Comparison of ENCODE assay signal across 16 mouse cellular contexts in the genomic region with DNA sequence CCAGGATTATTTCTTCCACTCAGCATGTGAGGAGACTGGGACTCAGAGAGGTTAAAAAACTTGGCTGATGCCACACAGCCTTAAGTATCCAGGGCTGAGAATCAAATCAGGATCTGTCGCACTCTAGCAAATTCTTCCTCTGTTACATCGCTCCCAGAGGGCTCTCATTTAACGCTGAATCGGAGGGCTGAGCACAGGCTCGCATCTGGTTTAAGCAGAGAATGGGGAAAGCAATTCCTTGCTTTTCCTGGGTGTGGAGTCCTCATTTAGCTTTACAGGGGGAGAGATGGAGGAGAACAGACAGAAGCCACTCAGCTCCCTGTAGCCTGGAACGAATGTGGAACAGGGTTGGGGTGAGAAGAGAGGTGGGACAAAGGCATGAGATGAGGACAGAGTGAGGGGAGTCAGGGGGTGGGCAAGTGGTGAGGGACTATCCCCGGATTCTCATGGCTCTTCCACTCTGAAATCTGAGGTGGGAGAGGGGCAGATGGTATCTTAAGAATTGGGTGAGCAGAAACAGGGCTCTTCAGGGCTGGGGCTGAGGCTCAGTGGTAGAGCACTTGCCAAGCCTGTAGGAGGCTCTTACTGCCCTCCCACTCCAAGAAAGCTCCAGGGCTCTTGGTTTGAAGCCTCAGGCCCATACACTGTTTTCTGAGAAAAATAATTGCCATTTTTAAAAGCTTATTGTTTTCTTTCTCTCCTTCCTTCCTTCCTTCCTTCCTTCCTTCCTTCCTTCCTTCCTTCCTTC. TPM values are rescaled to one million over a fixed set of nuclear protein-coding genes. Genes with fewer than 3 reads are reported as not detected.
DNase-seq lines count a peak whose midpoint lies in the region; ATAC-seq and TF ChIP-seq lines count a peak whose summit lies in the region.
"Had no signal": no experiment of that assay in that cellular context is flagged by ENCODE, and none has a peak within 500 bp of the region (broad histone marks: within the 10 kb centered on the region; RNA-seq: fewer than 3 reads in every experiment).

No protein-coding gene starts in this region.

- no peak for DNase-seq in hindbrain, embryonic 10.5 days (ENCODE audit: low spot score)
- DNase-seq in hindbrain, postnatal 0 days (ENCODE audit: low spot score): no peak
- no peak for DNase-seq in neural tube, embryonic 10.5 days (ENCODE audit: extremely low spot score, low spot score)
- no peak for DNase-seq in ovary, postnatal 14 days (ENCODE audit: low spot score)
- DNase-seq: adrenal gland, postnatal 10 days; gastrocnemius, postnatal 14 days; liver; lung, adult 18-20 months; lung, postnatal 4 days had no signal

- no peaks in the 10 kb centered on the region for H3K9me3 ChIP-seq in hindbrain, embryonic 10.5 days
- H3K9me3 ChIP-seq in hindbrain, postnatal 0 days (ENCODE audit: low read length): no peaks in the 10 kb centered on the region
- H3K9me3 ChIP-seq in neural tube, embryonic 13.5 days: no peaks in the 10 kb centered on the region
- H3K9me3 ChIP-seq in embryonic facial prominence, embryonic 13.5 days: no peaks in the 10 kb centered on the region
- H3K9me3 ChIP-seq: G1E had no signal

- no peak overlapping the region for H3K9ac ChIP-seq in hindbrain, postnatal 0 days (replicated peaks; ENCODE audit: low read length)
- H3K9ac ChIP-seq in neural tube, embryonic 13.5 days: no peak overlapping the region
- H3K9ac ChIP-seq in embryonic facial prominence, embryonic 13.5 days: 0 out of 2 replicates have a peak overlapping the region, but pooled peaks have one; percentile 37

- H3K4me1 ChIP-seq in hindbrain, embryonic 10.5 days (replicated peaks): peaks cover 89% of the 10 kb centered on the region
- 0 out of 2 replicates have a peak, but pooled peaks cover 4% of the 10 kb centered on the region for H3K4me1 ChIP-seq in hindbrain, postnatal 0 days (ENCODE audit: insufficient read depth, low read length)
- peaks cover 32% of the 10 kb centered on the region for H3K4me1 ChIP-seq in neural tube, embryonic 13.5 days (replicated peaks)
- H3K4me1 ChIP-seq in embryonic facial prominence, embryonic 13.5 days: peaks cover 66% of the 10 kb centered on the region

- TF ChIP-seq CTCF in hindbrain, postnatal 0 days (IDR thresholded peaks at IDR 0.05; ENCODE audit: low read depth): no peak

- no peak overlapping the region for H3K4me3 ChIP-seq in hindbrain, embryonic 10.5 days
- H3K4me3 ChIP-seq in hindbrain, postnatal 0 days (ENCODE audit: low read length): no peak overlapping the region
- no peak overlapping the region for H3K4me3 ChIP-seq in neural tube, embryonic 13.5 days
- H3K4me3 ChIP-seq in embryonic facial prominence, embryonic 13.5 days: no peak overlapping the region
- H3K4me3 ChIP-seq: myocyte had no signal

- H3K36me3 ChIP-seq in hindbrain, embryonic 10.5 days: no peaks in the 10 kb centered on the region
- no peaks in the 10 kb centered on the region for H3K36me3 ChIP-seq in hindbrain, postnatal 0 days (ENCODE audit: insufficient read depth, low read length)
- no peaks in the 10 kb centered on the region for H3K36me3 ChIP-seq in neural tube, embryonic 13.5 days
- H3K36me3 ChIP-seq in embryonic facial prominence, embryonic 13.5 days: no peaks in the 10 kb centered on the region

- ATAC-seq in hindbrain, postnatal 0 days: no peak
- no peak for ATAC-seq in neural tube, embryonic 13.5 days (ENCODE audit: low read depth)
- no peak for ATAC-seq in embryonic facial prominence, embryonic 13.5 days (ENCODE audit: insufficient number of reproducible peaks, insufficient read depth, low FRiP score, low TSS enrichment, low read depth)
- ATAC-seq in monocyte, adult 5-6 weeks (replicated peaks; ENCODE audit: insufficient number of reproducible peaks, low FRiP score, low TSS enrichment, poor library complexity, severe bottlenecking): no peak

- H3K27ac ChIP-seq in hindbrain, embryonic 10.5 days: peak overlapping the region; percentile 35; the same call in 1 of the 2 replicates
- no peak overlapping the region for H3K27ac ChIP-seq in hindbrain, postnatal 0 days
- peak overlapping the region; percentile 38 for H3K27ac ChIP-seq in neural tube, embryonic 13.5 days (replicated peaks)
- H3K27ac ChIP-seq in embryonic facial prominence, embryonic 13.5 days: no peak overlapping the region

- H3K27me3 ChIP-seq in hindbrain, embryonic 10.5 days (ENCODE audit: insufficient read depth, poor library complexity, severe bottlenecking): peaks cover 42% of the 10 kb centered on the region
- no peaks in the 10 kb centered on the region for H3K27me3 ChIP-seq in hindbrain, postnatal 0 days (ENCODE audit: insufficient read depth, low read length)
- peaks cover 35% of the 10 kb centered on the region for H3K27me3 ChIP-seq in neural tube, embryonic 13.5 days
- peaks cover 24% of the 10 kb centered on the region for H3K27me3 ChIP-seq in embryonic facial prominence, embryonic 13.5 days

- no peak overlapping the region for H3K4me2 ChIP-seq in hindbrain, postnatal 0 days (ENCODE audit: low read depth, low read length)
- H3K4me2 ChIP-seq in neural tube, embryonic 13.5 days: no peak overlapping the region
- no peak overlapping the region for H3K4me2 ChIP-seq in embryonic facial prominence, embryonic 13.5 days

- WGBS in hindbrain, embryonic 10.5 days: 30% methylated on average over 7 of the region's 7 CpGs
- WGBS in hindbrain, postnatal 0 days: 32% methylated on average over 7 of the region's 7 CpGs
- WGBS in neural tube, embryonic 13.5 days: 23% methylated on average over 7 of the region's 7 CpGs
- 10% methylated on average over 7 of the region's 7 CpGs for WGBS in embryonic facial prominence, embryonic 13.5 days

RNA-seq across cellular contexts. Expression of gene Zfp385a, which starts 4.2 kb away (rescaled TPM):
- polyA plus RNA-seq in hindbrain, embryonic 10.5 days (2016; fragmentation: Nextera tagmentation; extraction: Ambion mirVana): 24.9 and 26.3 TPM in 2 replicates
- total RNA-seq in hindbrain, postnatal 0 days (2014; rRNA removed): 20.6 and 25.8 TPM in 2 replicates
- polyA plus RNA-seq in hindbrain, postnatal 0 days (2015; fragmentation: Nextera tagmentation; extraction: Ambion mirVana): 19.8 and 23.1 TPM in 2 replicates
- polyA plus RNA-seq in neural tube, embryonic 13.5 days (2015; fragmentation: Nextera tagmentation; extraction: Ambion mirVana): 17.1 and 18.4 TPM in 2 replicates
- polyA plus RNA-seq in embryonic facial prominence, embryonic 13.5 days (2015; fragmentation: Nextera tagmentation; extraction: Ambion mirVana): 10.9 and 12.2 TPM in 2 replicates
- 0.85 to 3.7 TPM (median 1.7 TPM) in 3 replicates for total RNA-seq in monocyte, adult 5-6 weeks (2017)

RNA-seq across cellular contexts. Expression of gene Gpr84, which starts 25.2 kb away (rescaled TPM):
- 0.31 and 0.36 TPM in 2 replicates for polyA plus RNA-seq in hindbrain, embryonic 10.5 days (2016; fragmentation: Nextera tagmentation; extraction: Ambion mirVana)
- total RNA-seq in hindbrain, postnatal 0 days (2014; rRNA removed): 0.58 and 0.86 TPM in 2 replicates
- polyA plus RNA-seq in hindbrain, postnatal 0 days (2015; fragmentation: Nextera tagmentation; extraction: Ambion mirVana): 0.30 and 0.37 TPM in 2 replicates
- 0.57 and 0.62 TPM in 2 replicates for polyA plus RNA-seq in neural tube, embryonic 13.5 days (2015; fragmentation: Nextera tagmentation; extraction: Ambion mirVana)
- polyA plus RNA-seq in embryonic facial prominence, embryonic 13.5 days (2015; fragmentation: Nextera tagmentation; extraction: Ambion mirVana): 0.54 and 0.62 TPM in 2 replicates
- total RNA-seq in monocyte, adult 5-6 weeks (2017): 0.53 to 1.2 TPM (median 0.87 TPM) in 3 replicates
- total RNA-seq: adrenal gland, postnatal 10 days; G1E; gastrocnemius, postnatal 14 days; heart, adult 8-10 months had no signal
- polyA plus RNA-seq: forebrain, embryonic 11.5 days; G1E had no signal

RNA-seq across cellular contexts. Expression of gene Itga5, which starts 30.9 kb away (rescaled TPM):
- 23.5 and 23.8 TPM in 2 replicates for polyA plus RNA-seq in hindbrain, embryonic 10.5 days (2016; fragmentation: Nextera tagmentation; extraction: Ambion mirVana)
- total RNA-seq in hindbrain, postnatal 0 days (2014; rRNA removed): 8.2 and 8.3 TPM in 2 replicates
- polyA plus RNA-seq in hindbrain, postnatal 0 days (2015; fragmentation: Nextera tagmentation; extraction: Ambion mirVana): 4.9 and 5.0 TPM in 2 replicates
- 9.2 and 11.6 TPM in 2 replicates for polyA plus RNA-seq in neural tube, embryonic 13.5 days (2015; fragmentation: Nextera tagmentation; extraction: Ambion mirVana)
- 41.2 and 41.5 TPM in 2 replicates for polyA plus RNA-seq in embryonic facial prominence, embryonic 13.5 days (2015; fragmentation: Nextera tagmentation; extraction: Ambion mirVana)
- 3.1 to 26.6 TPM (median 11.4 TPM) in 3 replicates for total RNA-seq in monocyte, adult 5-6 weeks (2017)

Comparison
In these comparisons a context has a peak if more than half of its experiments do, and no peak if none do; other contexts are left out.
1. H3K27ac ChIP-seq: peak in hindbrain, embryonic 10.5 days (single experiment) and neural tube, embryonic 13.5 days (single experiment); none in hindbrain, postnatal 0 days (single experiment) and embryonic facial prominence, embryonic 13.5 days (single experiment).